Mouse (Mus musculus) heart, postnatal 0 days (tissue): ENCODE results near the gene Ak8. TPM values are rescaled to one million over a fixed set of nuclear protein-coding genes. Genes with fewer than 3 reads are reported as not detected.

Experiments
- ATAC-seq: fragments of 200-750 bp; cut with Nextera tagmentation; 2 replicates; pipeline ENCODE4 v1.8.0; 2017; ENCODE audit warnings: low read depth, moderate number of reproducible peaks, moderate library complexity; ENCODE audit not compliant: insufficient read depth
- DNase-seq: peaks from one replicate; pipeline ENCODE4 v3.0.0-alpha.2; 2016; ENCODE audit warnings: low spot score
- H3K27ac ChIP-seq: fragments of 300-500 bp; sonication (generic); 2 replicates; pipeline ENCODE4 v1.5.1; 2014; ENCODE audit warnings: low read depth, mild to moderate bottlenecking
- H3K27me3 ChIP-seq: fragments of 300-500 bp; sonication (generic); 2 replicates; pipeline ENCODE4 v1.6.1; 2014; ENCODE audit warnings: low read length, mixed read lengths; ENCODE audit not compliant: control insufficient read depth, insufficient read depth
- H3K36me3 ChIP-seq: fragments of 300-500 bp; sonication (generic); replicated peaks from 2 replicates; pipeline ENCODE4 v1.6.1; 2014; ENCODE audit warnings: low read length, mixed read lengths; ENCODE audit not compliant: control insufficient read depth, insufficient read depth
- H3K4me1 ChIP-seq: fragments of 300-500 bp; sonication (generic); 2 replicates; pipeline ENCODE4 v1.6.1; 2014; ENCODE audit warnings: antibody characterized with exemption; ENCODE audit not compliant: control insufficient read depth, insufficient read depth
- H3K4me2 ChIP-seq: fragments of 300-500 bp; sonication (generic); 2 replicates; pipeline ENCODE4 v1.6.1; 2014; ENCODE audit warnings: low read depth, mild to moderate bottlenecking, low read length, moderate library complexity
- H3K4me3 ChIP-seq: fragments of 300-500 bp; sonication (generic); 2 replicates; pipeline ENCODE4 v1.5.1; 2014; ENCODE audit warnings: low read depth, low read length
- H3K9ac ChIP-seq: fragments of 300-500 bp; sonication (generic); replicated peaks from 2 replicates; pipeline ENCODE4 v1.6.1; 2014; ENCODE audit warnings: low read depth, low read length, mixed read lengths
- H3K9me3 ChIP-seq: fragments of 300-500 bp; sonication (generic); replicated peaks from 2 replicates; pipeline ENCODE4 v1.6.1; 2016; ENCODE audit warnings: low read length; ENCODE audit not compliant: control insufficient read depth
- CTCF ChIP-seq: IDR thresholded peaks from 2 replicates; pipeline ENCODE4 v1.5.1; 2016; ENCODE audit warnings: antibody characterized with exemption, control low read depth, low read depth
- EP300 ChIP-seq: IDR thresholded peaks from 2 replicates; pipeline ENCODE4 v1.6.1; 2016; ENCODE audit warnings: antibody characterized with exemption, low read depth
- WGBS: fragments of 180-500 bp; shearing (Covaris S2); extraction: QIAGEN DNeasy Blood & Tissue Kit; methylation state at CpG from one replicate; pipeline ENCODE4 v1.1.7; 2014; 5-methylcytosine and 5-hydroxymethylcytosine counted together
- polyA plus RNA-seq: library from polyadenylated mRNA; unstranded; fragments of >200 nt; fragmentation: Nextera tagmentation; extraction: Ambion mirVana; gene quantifications from 2 replicates; pipeline ENCODE4 v1.2.1, GENCODE M21; 2015
- total RNA-seq: library from RNA; depleted of rRNA; stranded (reverse); fragments of >200 nt; gene quantifications from 2 replicates; pipeline ENCODE4 v1.2.3, GENCODE M21; 2014; ENCODE audit warnings: low replicate concordance

Ak8 gene
- total and polyA plus RNA-seq, 2 experiments from 2014 or later: 0.37 TPM; not detected in 1

DNA sequence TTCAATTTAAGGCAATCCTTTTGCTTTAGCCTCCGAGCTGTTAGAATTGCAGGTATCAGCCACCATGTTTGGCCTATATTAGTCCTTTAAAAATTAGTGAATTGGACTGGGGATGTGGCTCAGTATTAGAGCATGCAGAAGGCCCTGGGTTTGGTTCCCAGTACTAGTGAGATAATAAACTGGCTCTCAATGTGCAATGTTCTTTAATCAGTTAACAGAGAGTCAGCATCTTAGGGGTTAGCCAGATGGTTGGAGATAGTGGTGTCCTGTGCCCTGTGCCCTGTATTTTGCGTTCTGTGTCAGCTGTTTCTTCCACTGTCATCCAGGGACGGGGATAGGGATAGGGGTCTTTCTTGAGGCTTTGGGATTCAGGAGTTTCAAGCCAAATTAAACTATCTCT is 37.1 kb upstream of the Ak8 start:
- H3K9ac ChIP-seq: no peak overlapping the region
- ATAC-seq (no peak), DNase-seq (no peak)
- TF ChIP-seq CTCF (no peak), EP300 (no peak)
- H3K4me2 ChIP-seq: no peak overlapping the region
- H3K4me1 ChIP-seq: no peaks in the 10 kb centered on the region
- 92% methylated on average over 3 of the region's 3 CpGs for WGBS
- no peak overlapping the region for H3K4me3 ChIP-seq
- peaks cover 90% of the 10 kb centered on the region for H3K36me3 ChIP-seq
- H3K27me3 ChIP-seq: no peaks in the 10 kb centered on the region
- H3K27ac ChIP-seq: no peak overlapping the region
- H3K9me3 ChIP-seq: no peaks in the 10 kb centered on the region

- H3K9me3 ChIP-seq: no peaks in the 10 kb centered on the region
- H3K36me3 ChIP-seq: peaks cover 89% of the 10 kb centered on the region
- H3K4me2 ChIP-seq: no peak overlapping the region
- no peak for DNase-seq
- WGBS: 89% methylated on average over 3 of the region's 3 CpGs
- no peak overlapping the region for H3K4me3 ChIP-seq
- H3K9ac ChIP-seq: no peak overlapping the region
- no peaks in the 10 kb centered on the region for H3K4me1 ChIP-seq
- no peak for ATAC-seq
- TF ChIP-seq CTCF: no peak
- TF ChIP-seq EP300: no peak
- H3K27ac ChIP-seq: no peak overlapping the region
- no peaks in the 10 kb centered on the region for H3K27me3 ChIP-seq
These were observed 34.1 kb upstream of the Ak8 start for GRCm38 (mm10) chr2:28665818-28666217.

GRCm38 (mm10) chr2:28671438-28671837 is 28.5 kb upstream of the Ak8 start:
- DNase-seq (no peak), ATAC-seq (no peak)
- no peak overlapping the region for H3K4me2 ChIP-seq
- peaks cover 92% of the 10 kb centered on the region for H3K36me3 ChIP-seq
- H3K27me3 ChIP-seq: no peaks in the 10 kb centered on the region
- H3K27ac ChIP-seq: no peak overlapping the region
- H3K9ac ChIP-seq: no peak overlapping the region
- TF ChIP-seq EP300: no peak
- no peak for TF ChIP-seq CTCF
- no peak overlapping the region for H3K4me3 ChIP-seq
- H3K9me3 ChIP-seq: no peaks in the 10 kb centered on the region
- 76% methylated on average over 2 of the region's 2 CpGs for WGBS
- H3K4me1 ChIP-seq: no peaks in the 10 kb centered on the region

DNA sequence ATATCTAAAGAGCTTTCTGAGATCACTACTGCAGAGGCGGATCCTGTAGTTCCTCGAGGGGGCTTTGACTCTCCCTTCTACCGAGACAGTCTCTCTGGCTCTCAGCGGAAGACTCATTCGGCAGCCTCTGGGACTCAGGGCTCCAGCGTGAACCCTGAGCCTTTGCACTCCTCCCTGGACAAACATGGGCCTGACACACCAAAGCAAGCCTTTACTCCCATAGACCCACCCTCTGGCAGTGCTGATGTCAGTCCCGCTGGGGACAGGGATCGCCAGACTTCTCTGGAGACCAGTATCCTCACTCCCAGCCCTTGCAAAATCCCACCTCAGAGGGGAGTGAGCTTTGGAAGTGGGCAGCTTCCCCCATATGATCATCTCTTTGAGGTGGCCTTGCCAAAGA is 24.0 kb upstream of the Ak8 start:
- no peak overlapping the region for H3K27ac ChIP-seq
- H3K9ac ChIP-seq: no peak overlapping the region
- ATAC-seq: no peak
- no peak overlapping the region for H3K4me2 ChIP-seq
- no peak overlapping the region for H3K4me3 ChIP-seq
- H3K9me3 ChIP-seq: no peaks in the 10 kb centered on the region
- peaks cover 93% of the 10 kb centered on the region for H3K36me3 ChIP-seq
- H3K4me1 ChIP-seq: no peaks in the 10 kb centered on the region
- no peak for DNase-seq
- WGBS: 90% methylated on average over 8 of the region's 8 CpGs
- H3K27me3 ChIP-seq: no peaks in the 10 kb centered on the region
- TF ChIP-seq CTCF: no peak
- TF ChIP-seq EP300: no peak

GRCm38 (mm10) chr2:28680710-28681109 is 19.3 kb upstream of the Ak8 start:
- Histone ChIP-seq H3K27ac (no peak overlapping the region), H3K9ac (no peak overlapping the region), H3K9me3 (no peaks in the 10 kb centered on the region), H3K4me3 (no peak overlapping the region), H3K36me3 (peaks cover 96% of the 10 kb centered on the region), H3K4me2 (no peak overlapping the region), H3K27me3 (no peaks in the 10 kb centered on the region), H3K4me1 (no peaks in the 10 kb centered on the region)
- 39% methylated on average over 4 of the region's 4 CpGs for WGBS
- DNase-seq (no peak), ATAC-seq (no peak)
- TF ChIP-seq EP300 (no peak), CTCF (peak; percentile 51)

DNA sequence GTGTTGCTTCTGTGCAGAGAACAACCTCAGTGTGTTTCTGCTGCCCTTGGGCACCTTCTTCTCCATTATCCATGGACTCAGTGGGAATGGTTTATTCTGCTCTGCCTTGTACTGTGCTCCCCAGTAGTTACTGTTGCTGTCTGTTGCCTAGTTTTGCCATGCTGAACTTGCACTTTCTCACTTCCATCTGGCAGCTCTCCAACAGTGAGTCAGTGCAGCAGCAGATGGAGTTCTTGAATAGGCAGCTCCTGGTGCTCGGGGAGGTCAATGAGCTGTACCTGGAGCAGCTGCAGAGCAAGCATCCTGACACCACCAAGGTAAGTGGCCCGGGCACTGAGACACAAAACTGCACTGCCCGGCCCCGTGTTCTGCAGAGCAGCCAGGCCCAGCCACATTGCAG is 18.2 kb upstream of the Ak8 start:
- H3K9me3 ChIP-seq: no peaks in the 10 kb centered on the region

More for the DNA sequence above, 18.2 kb upstream of the Ak8 start:
- no peak for ATAC-seq
- H3K36me3 ChIP-seq: peaks cover 96% of the 10 kb centered on the region
- no peak overlapping the region for H3K4me2 ChIP-seq
- no peaks in the 10 kb centered on the region for H3K27me3 ChIP-seq
- H3K27ac ChIP-seq: no peak overlapping the region
- TF ChIP-seq CTCF (no peak), EP300 (no peak)
- no peak overlapping the region for H3K4me3 ChIP-seq
- H3K9ac ChIP-seq: no peak overlapping the region
- 67% methylated on average over 4 of the region's 4 CpGs for WGBS
- no peaks in the 10 kb centered on the region for H3K4me1 ChIP-seq
- no peak for DNase-seq
